Mouse (Mus musculus) liver, adult 2 months (tissue): ENCODE results near the gene Zfp410. TPM values are rescaled to one million over a fixed set of nuclear protein-coding genes. Genes with fewer than 3 reads are reported as not detected.

Experiments used
- DNase-seq: peaks from one replicate; pipeline ENCODE4 v3.0.0-alpha.2; 2011; ENCODE audit warnings: low read depth, low spot score; ENCODE audit errors: extremely low read depth
- H3K27ac ChIP-seq: fragments of 200-500 bp; replicated peaks from 2 replicates; pipeline ENCODE4 v1.5.1; 2012; ENCODE audit warnings: low read depth, mild to moderate bottlenecking, control low read depth, inconsistent platforms, low read length; ENCODE audit not compliant: insufficient read depth
- H3K27me3 ChIP-seq: fragments of 200-500 bp; 2 replicates; pipeline ENCODE4 v1.6.1; 2012; ENCODE audit warnings: mild to moderate bottlenecking, moderate library complexity, low read length, inconsistent platforms; ENCODE audit not compliant: control insufficient read depth, insufficient read depth
- H3K36me3 ChIP-seq: fragments of 200-500 bp; 2 replicates; pipeline ENCODE4 v1.6.1; 2012; ENCODE audit warnings: low read length, inconsistent platforms; ENCODE audit not compliant: control insufficient read depth, insufficient read depth
- H3K4me1 ChIP-seq: fragments of 200-500 bp; 2 replicates; pipeline ENCODE4 v1.6.1; 2011; ENCODE audit warnings: low read length; ENCODE audit not compliant: control insufficient read depth, insufficient read depth
- H3K4me3 ChIP-seq: fragments of 200-500 bp; 2 replicates; pipeline ENCODE4 v1.5.1; 2011; ENCODE audit warnings: low read depth, mild to moderate bottlenecking, control low read depth, low read length, moderate library complexity; ENCODE audit not compliant: insufficient read depth
- H3K79me2 ChIP-seq: fragments of 200-500 bp; 2 replicates; pipeline ENCODE4 v1.6.1; 2012; ENCODE audit warnings: inconsistent platforms, mild to moderate bottlenecking, low read length, moderate library complexity; ENCODE audit not compliant: control insufficient read depth, insufficient read depth
- H3K9ac ChIP-seq: fragments of 200-500 bp; 2 replicates; pipeline ENCODE4 v1.6.1; 2012; ENCODE audit warnings: low read depth, mild to moderate bottlenecking, control low read depth, inconsistent platforms, low read length
- CTCF ChIP-seq: fragments of 200-500 bp; IDR thresholded peaks from 2 replicates; pipeline ENCODE4 v1.5.1; 2011; ENCODE audit warnings: low read depth, low read length, control low read depth
- POLR2A ChIP-seq: fragments of 200-500 bp; IDR thresholded peaks from 2 replicates; pipeline ENCODE4 v1.6.1; 2011; ENCODE audit warnings: low read length, control low read depth; ENCODE audit not compliant: insufficient read depth; ENCODE audit errors: extremely low read depth
- WGBS: fragments of 180-500 bp; shearing (Covaris S2); methylation state at CpG from one replicate; pipeline ENCODE4 v1.1.7; 2018; 5-methylcytosine and 5-hydroxymethylcytosine counted together
- polyA plus RNA-seq: library from polyadenylated mRNA; depleted of rRNA; stranded (reverse); fragments of >200 nt; gene quantifications from 2 replicates; pipeline ENCODE4 v1.2.3, GENCODE M21; 2012
- total RNA-seq: library from RNA; depleted of rRNA; stranded (reverse); fragments of >200 nt; gene quantifications from 2 replicates; pipeline ENCODE4 v1.2.3, GENCODE M21; 2014

The Zfp410 gene
- total and polyA plus RNA-seq, 2 experiments, result 11.8 to 20.4 TPM

DNA sequence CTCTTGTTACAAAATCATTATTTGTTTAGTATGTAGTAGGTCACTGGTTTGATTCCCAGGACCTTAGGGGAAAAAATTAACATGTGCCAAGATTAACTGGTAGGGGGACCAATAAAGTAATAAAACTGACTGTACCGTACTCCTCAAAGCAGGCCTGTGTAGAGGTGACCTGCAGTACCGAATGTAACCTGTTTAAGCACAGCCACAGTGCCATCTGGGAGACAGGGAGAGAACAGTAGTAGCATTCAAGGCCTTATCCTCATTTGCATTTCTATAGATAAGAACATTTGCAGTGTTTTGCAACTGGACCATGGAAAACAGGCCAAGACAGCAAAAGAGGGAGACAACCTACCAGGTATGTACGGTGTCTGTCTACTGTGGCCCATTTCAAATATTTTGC lies 38.8 kb upstream of the Zfp410 start:
- TF ChIP-seq POLR2A, result no peak
- no peak for TF ChIP-seq CTCF
- Histone ChIP-seq H3K27ac (no peak overlapping the region), H3K4me1 (peaks cover 10% of the 10 kb centered on the region), H3K79me2 (no peaks in the 10 kb centered on the region), H3K27me3 (no peaks in the 10 kb centered on the region), H3K36me3 (no peaks in the 10 kb centered on the region), H3K4me3 (no peak overlapping the region), H3K9ac (no peak overlapping the region)
- peak; percentile 33 for DNase-seq
- WGBS, result 62% methylated on average over 3 of the region's 3 CpGs

DNA sequence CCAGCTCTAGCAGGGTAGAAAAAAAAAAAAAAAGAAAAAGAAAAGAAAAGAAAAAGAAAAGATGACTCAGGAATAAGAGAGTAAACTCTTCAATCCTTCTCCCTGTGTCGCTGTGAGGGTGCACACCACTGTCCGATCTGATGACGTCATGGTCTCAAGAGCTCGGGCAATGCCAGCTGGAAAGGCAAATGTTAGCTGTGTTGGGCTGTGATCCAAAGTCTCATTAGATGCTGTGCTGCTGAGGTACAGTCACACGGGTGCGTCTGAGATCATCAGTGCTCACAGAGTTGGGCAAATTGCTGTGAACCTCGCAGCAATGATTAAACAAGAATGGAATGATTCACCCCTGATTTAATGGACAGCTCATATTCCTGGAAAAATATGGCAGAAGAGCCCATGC lies 37.8 kb upstream of the Zfp410 start:
- Histone ChIP-seq H3K79me2 (no peaks in the 10 kb centered on the region), H3K27ac (no peak overlapping the region), H3K27me3 (no peaks in the 10 kb centered on the region), H3K36me3 (no peaks in the 10 kb centered on the region), H3K9ac (no peak overlapping the region), H3K4me1 (peaks cover 4% of the 10 kb centered on the region), H3K4me3 (no peak overlapping the region)
- WGBS, result 26% methylated on average over 7 of the region's 7 CpGs
- peak; percentile 72 for DNase-seq
- TF ChIP-seq POLR2A, result no peak
- TF ChIP-seq CTCF, result no peak

DNA sequence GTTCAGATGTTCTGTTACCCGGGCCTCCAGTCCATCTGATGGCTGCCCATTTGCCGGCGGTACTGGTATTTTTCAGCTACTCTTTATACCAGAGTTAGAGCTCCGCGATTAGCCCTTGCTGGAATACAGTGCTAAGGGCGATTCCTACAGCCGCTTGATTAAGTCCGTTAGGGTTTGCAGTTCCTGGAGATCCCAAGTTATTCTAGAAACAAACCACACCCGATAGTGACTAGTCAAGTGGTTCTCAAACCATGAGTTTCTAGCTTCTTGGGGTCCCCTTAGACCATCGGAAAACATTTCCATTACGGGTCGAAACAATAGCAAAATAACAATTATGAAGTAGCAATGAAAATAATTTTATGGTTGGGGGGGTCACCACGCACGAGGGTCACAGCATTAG lies 32.3 kb upstream of the Zfp410 start:
- peak overlapping the region; percentile 83 for H3K27ac ChIP-seq
- TF ChIP-seq CTCF (no peak), POLR2A (no peak)
- H3K4me1 ChIP-seq, result peaks cover 5% of the 10 kb centered on the region; the same call in 1 of the 2 replicates
- peaks cover 11% of the 10 kb centered on the region; the same call in 1 of the 2 replicates for H3K79me2 ChIP-seq
- H3K36me3 ChIP-seq, result no peaks in the 10 kb centered on the region
- peak overlapping the region; percentile 67; the same call in 1 of the 2 replicates for H3K9ac ChIP-seq
- H3K4me3 ChIP-seq, result peak overlapping the region; percentile 71; the same call in 1 of the 2 replicates
- H3K27me3 ChIP-seq, result no peaks in the 10 kb centered on the region
- 79% methylated on average over 14 of the region's 14 CpGs for WGBS
- DNase-seq, result no peak

DNA sequence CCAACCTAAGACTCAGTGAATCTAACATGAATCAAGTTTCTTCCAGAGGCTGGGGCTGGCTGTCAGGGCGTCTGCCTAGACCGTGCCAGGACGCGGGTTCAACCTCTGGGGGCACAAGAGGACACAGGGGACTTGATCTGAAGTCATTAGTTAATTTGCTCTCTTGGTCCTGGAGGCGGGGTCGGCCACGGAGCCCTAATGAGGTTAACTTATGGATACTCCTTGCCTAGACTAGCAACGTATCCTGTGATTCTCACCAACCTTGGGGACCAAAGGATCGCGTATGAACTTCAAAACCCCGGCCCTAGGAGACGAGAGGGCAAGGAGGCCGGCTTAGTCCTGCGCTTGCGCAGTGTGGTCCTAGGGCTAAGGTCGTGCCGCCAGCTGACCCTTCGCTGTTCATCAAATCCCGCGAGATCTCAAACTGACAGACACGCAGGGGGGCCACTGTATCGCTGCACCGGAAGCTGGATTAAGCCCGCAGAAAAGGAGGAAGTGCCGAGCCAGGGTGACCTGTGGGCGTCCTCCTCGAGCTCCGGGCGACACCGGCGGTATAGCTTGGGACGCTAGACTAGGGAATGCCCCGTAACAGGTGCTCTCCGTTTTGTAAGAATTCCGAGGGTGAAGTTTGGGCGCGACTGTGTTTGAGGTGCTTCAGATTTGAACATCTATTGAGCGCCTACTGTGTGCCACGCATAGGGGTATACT lies 31.6 kb upstream of the Zfp410 start, which contains the start of gene Ptgr2:
Gene Ptgr2 (plus strand): TSS at position 348 of the 708 bp plus-strand sequence.
- Histone ChIP-seq H3K9ac (peak within 1 kb of the TSS; percentile 86), H3K27ac (peak within 1 kb of the TSS; percentile 93), H3K36me3 (peaks cover 3% of the 10 kb centered on the region), H3K4me1 (peaks cover 5% of the 10 kb centered on the region; the same call in 1 of the 2 replicates), H3K4me3 (peak within 1 kb of the TSS; percentile 71), H3K27me3 (no peaks in the 10 kb centered on the region), H3K79me2 (peaks cover 13% of the 10 kb centered on the region; the same call in 1 of the 2 replicates)
- peak; percentile 87 for TF ChIP-seq POLR2A
- TF ChIP-seq CTCF, result no peak
- peak; percentile 94 for DNase-seq
- under 1% methylated on average over 39 of the region's 39 CpGs for WGBS

DNA sequence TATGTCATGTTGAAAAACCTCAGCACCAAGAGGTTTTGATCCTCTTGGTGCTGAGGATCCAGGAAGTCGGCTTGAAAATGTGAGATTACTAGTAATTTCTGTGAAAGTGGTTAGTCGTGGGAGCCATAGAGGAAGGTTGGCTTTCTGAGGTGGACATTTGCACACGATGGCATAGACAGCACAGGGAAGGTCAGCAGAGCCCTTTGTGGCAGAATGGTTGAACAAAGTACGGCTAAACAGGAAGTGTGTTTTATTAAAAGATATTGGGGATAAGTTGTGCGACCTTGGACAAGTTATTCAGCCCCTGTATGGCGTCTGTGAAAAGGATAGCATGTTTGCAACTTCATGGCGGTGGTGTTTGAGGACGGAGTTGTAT lies 31.1 kb upstream of the Zfp410 start:
- H3K36me3 ChIP-seq, result peaks cover 4% of the 10 kb centered on the region

DNA sequence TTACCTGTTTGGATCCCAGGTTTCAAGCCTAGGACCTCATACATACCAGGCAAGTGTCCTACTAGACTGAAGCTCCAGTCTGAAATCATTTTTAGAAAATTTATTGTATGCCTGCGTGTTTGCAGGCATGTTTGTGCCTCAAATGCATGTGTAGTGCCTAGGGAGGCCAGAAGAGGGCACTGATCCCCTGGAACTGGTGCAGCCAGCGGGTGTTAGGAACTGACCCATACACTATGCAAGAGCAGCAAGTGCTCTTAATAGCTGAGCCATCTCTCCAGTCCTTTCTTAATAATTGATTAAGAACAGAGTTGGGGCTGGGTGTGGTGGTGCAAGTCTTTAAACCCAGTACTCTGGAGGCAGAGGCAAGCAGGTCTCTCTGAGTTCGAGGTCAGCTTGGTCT lies 28.2 kb upstream of the Zfp410 start:
- peaks cover 5% of the 10 kb centered on the region; the same call in 1 of the 2 replicates for H3K4me1 ChIP-seq
- WGBS, result 47% methylated on average over 3 of the region's 3 CpGs
- H3K36me3 ChIP-seq, result peaks cover 12% of the 10 kb centered on the region
- H3K4me3 ChIP-seq, result no peak overlapping the region
- peak; percentile 63 for DNase-seq
- no peaks in the 10 kb centered on the region for H3K27me3 ChIP-seq
- TF ChIP-seq CTCF, result peak; percentile 94
- no peak for TF ChIP-seq POLR2A
- peaks cover 17% of the 10 kb centered on the region; the same call in 1 of the 2 replicates for H3K79me2 ChIP-seq
- H3K27ac ChIP-seq, result no peak overlapping the region
- no peak overlapping the region for H3K9ac ChIP-seq

More for the DNA sequence above, 31.1 kb upstream of the Zfp410 start:
- Histone ChIP-seq H3K4me3 (peak overlapping the region; percentile 71), H3K79me2 (peaks cover 15% of the 10 kb centered on the region; the same call in 1 of the 2 replicates), H3K27ac (peak overlapping the region; percentile 93), H3K4me1 (peaks cover 5% of the 10 kb centered on the region; the same call in 1 of the 2 replicates), H3K9ac (peak overlapping the region; percentile 86), H3K27me3 (no peaks in the 10 kb centered on the region)
- no peak for TF ChIP-seq CTCF
- no peak for TF ChIP-seq POLR2A
- 5% methylated on average over 8 of the region's 8 CpGs for WGBS
- DNase-seq, result peak; percentile 72
